Mouse (Mus musculus): ENCODE measurements around the gene Zfp318. TPM values are rescaled to one million over a fixed set of nuclear protein-coding genes. Genes with fewer than 3 reads are reported as not detected.
A peak's percentile ranks its signal among the peaks of the same experiment; 100 is the strongest.

The Zfp318 gene
- polyA plus RNA-seq (2017; shearing (Covaris generic)) = 1 to 10 TPM; 5.4 TPM

DNA sequence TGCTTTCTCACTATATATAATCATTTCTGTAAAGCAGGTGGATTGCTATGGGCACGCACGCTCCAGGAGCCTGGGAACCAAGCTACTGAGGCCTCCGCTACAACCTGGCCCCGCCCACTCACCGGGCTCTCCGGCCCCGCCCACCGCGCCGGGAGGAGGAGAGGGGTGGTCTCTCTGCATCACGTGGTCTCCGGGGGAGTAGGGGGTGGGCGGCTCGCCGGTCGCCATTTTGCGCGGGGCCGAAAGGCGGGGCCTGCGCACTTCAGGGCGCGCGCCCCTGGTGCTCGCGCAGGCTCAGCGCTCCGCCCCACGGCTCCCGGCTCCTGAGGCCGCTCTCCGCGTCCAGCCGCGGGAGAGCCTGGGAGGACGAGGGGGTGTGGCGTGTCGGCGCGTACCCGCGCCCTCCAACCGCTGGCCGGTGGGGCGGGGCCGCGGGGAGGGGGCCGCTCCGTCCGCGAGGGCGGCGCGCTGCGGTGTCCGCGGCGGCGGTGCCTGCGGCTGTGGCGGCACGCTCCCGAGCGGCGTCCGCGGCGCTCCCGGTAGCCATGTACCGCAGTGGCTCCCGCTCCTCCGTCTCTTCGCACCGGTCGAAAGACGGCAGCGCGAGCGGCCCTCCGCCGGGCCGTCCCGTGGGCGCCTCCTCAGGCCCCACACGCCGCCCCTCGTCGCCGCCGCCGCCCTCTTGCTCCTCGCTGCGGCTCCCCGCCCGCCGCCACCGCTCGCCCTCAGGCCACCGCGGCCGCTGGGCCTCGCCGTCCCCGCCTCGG lies at the start of gene Zfp318:
Gene Zfp318 (plus strand): TSS at position 438 of the 767 bp plus-strand sequence.
- peak; percentile 75 for ATAC-seq

DNA sequence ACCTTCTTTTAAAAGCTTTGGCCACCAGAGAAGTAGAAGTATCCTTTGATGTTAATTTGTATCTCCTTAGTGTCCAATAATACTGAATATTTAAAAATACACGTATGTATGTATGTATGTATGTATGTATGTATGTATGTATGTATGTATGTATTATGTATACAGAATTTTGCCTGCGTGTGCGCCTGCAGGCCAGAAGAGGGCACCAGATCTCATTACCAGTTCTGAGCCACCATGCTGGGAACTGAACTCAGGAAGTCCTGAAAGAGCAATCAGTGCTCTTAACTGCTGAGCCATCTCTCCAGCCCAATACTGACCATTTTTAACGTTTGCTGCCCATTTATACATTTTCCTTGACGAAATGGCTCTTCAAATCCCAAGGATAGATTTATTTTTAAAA lies 47.1 kb upstream of the Zfp318 start:
- ATAC-seq = no peak

GRCm38 (mm10) chr17:46341208-46341607 lies 42.3 kb upstream of the Zfp318 start:
- no peak for ATAC-seq

DNA sequence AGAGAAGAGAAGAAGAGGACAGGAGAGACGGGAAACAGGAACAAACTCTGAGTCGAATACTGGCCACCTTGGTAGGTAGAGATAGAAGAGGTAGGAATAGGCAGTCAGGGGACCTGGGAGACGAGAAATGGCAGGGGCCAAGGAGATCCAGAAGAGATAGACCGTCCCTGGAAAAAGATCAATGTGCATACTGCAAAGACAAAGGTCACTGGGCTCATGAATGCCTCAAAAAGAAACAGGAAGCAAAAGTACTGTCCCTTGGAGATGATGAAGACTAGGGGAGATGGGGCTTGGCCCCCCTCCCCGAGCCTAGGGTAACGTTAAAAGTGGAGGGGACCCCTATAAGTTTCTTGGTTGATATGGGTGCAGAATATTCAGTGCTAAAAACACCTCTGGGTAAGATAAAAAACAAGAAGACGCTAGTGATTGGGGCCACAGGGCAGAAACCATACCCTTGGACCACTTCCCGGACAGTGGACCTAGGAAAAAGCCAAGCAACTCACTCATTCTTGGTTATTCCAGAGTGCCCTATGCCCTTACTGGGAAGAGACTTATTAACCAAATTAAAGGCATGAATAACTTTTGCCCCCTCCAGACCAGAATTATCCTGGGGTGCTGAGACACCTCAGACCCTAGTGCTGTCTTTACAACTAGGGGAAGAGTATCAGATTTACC lies 32.4 kb upstream of the Zfp318 start:
- ATAC-seq = no peak

GRCm38 (mm10) chr17:46371783-46372182 lies 11.7 kb upstream of the Zfp318 start:
- ATAC-seq = peak; percentile 43

- no peak for ATAC-seq
Observed at GRCm38 (mm10) chr17:46378564-46378963, 5.0 kb upstream of the Zfp318 start.

- no peak for ATAC-seq
Observed at GRCm38 (mm10) chr17:46384061-46384801, 700 bp downstream of the Zfp318 start.

DNA sequence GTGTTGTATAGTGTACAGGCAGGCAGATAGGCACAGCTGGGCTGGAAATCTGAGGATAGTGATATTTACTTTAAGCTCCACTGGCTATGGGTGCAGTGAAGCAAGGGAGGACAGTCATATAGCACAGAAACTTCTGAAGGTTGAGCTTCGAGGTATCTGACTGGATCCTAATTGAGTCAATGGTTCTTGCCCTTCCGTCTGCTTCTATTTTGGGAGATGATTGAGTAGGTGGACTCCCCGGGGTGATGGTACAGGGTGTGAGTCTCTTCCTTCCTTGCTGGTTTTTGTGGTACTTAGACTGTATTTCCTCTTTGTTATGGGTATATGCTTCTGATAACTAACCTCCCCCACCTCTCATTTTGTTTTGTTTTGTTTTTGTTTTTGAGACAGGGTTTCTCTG lies 4.7 kb downstream of the Zfp318 start:
- peak; percentile 55 for ATAC-seq

DNA sequence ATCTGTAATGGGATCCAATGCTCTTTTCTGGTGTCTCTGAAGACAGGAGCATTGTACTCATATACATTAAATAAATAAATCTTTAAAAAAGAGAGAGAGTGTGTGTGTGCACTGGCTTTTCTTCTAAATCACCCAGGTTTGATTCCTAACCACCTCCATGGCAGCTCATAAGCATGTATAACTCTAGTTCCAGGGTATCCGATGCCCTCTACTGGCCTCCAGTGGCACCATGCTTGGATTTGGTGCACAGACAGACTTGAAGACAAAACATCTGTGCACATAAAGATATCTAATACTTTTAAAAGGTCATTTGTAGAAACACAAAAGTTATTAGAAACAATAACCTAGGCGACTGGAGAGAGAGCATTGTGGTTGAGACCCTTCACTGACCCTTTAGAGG lies 9.5 kb downstream of the Zfp318 start:
- peak; percentile 67 for ATAC-seq

DNA sequence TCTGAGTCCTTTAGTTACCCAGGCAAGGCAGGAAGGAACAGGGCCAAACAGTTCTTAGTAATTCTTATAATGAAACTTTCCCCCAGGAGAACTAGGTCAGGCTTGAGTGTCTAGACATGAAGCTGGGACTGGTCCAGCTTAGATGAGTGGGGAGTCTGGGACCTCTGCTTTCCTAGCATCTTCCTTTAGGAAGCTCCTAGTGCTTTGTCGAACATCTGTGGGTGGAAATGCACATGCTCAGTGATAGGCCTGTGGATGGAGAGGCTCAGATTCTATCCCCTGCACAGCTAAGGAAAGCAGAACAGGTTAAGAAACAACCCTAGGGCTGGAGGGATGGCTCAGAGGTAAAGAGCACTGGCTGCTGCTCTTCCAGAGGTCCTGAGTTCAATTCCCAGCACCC lies 11.1 kb downstream of the Zfp318 start:
- ATAC-seq = no peak

DNA sequence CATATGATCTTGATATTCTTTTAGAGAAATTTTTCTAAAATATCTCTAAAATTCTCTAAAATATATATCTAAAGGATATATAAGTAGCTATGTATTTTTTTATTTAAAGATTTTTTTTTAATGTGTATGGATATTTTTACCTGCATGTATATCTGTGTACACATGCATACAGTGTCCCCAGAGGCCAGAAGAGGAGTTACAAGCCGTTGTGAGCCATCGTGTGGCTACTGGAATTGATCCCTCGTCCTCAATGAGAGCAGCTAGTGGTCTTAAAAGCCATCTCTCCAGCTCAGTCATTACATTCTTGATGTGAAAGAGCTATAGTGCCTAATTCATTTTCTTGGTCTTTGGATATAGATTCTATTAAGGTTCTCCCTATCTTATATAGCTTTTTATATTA lies 24.9 kb downstream of the Zfp318 start:
- ATAC-seq = peak; percentile 32

- no peak for ATAC-seq
Observed at GRCm38 (mm10) chr17:46418628-46419027, 35.1 kb downstream of the Zfp318 start.

DNA sequence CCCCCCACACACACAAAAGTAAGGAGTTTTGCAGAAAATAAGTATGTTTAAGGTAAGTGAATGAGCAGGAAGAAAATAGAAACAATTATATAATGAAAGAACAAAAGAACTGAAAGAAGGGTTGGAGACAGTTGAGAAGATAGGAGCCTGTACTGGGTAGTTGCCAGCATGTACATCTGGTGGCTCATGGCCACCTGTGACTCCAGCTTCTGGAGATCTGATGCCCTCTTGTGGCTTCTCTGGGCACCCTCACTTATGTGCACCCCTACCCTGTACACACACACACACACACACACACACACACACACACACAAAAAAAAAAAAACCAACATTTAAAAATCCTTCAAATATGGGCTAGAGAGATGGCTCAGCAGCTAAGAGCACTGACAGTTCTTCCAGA lies 36.2 kb downstream of the Zfp318 start:
- no peak for ATAC-seq

DNA sequence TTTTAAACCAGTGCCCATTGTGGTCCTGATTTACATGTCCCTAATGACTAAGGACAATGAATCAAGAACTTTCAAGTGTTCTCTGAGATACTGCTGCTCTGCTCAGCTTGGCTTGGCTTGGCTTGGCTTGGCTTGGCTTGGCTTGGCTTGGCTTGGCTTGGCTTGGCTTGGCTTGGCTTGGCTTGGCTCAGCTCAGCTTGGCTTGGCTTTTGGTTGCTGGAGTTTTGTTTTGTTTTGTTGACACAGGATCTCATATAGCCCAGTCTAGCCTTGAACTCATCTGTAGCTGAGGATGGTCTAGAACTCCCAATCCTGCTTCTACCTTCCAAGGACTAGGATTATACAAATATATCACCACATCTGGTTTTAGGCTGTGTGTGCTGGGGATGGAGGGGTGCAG lies 43.0 kb downstream of the Zfp318 start:
- no peak for ATAC-seq

DNA sequence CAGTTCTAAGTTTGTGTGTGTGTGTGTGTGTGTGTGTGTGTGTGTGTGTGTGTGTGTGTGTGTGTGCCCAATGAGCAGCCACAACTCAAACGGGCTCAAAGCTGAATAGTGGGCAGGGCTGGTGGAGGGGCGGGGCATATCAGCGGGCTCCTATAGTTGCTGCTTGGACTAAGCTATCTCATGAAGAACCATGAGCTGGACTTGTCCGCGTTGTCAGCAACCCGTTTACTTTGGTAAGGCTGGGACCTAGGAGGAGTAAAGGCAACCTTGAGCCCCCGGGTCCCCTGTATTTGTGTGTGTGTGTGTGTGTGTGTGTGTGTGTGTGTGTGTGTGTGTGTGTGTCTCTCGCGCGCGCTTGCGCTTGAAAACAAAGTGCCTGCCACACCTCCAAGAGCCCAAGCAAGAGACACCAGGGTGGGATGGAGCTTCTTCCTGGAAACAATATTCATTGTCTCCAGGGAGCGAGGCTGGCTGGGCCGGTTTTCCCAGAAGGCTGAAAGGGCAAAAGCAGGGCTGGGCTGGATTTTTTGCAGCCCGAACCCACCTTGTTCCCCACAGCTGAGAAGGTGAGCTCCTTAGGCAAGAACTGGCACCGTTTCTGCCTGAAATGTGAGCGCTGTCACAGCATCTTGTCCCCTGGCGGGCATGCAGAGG lies 45.4 kb downstream of the Zfp318 start, which contains the start of gene Crip3:
Gene Crip3 (plus strand): TSS at position 166 of the 654 bp plus-strand sequence.
- no peak for ATAC-seq

DNA sequence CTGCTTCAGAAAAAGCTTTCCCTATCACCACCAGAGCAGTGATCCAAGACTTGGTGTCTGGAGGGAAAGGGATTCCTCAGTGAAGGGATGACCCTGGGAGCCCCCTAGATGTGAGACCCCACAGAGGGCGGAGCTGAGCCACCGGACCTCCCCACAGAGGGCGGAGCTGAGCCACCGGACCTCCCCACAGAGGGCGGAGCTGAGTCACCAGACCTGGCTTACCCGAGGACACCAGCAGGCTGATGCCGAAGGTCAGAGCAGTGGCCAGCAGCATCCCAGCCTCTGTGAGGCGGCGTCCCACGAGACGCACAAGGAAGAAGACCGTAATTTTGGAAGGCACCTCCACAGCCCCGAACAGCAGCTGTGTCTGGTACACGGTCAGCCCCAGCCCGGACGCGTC lies 50.1 kb downstream of the Zfp318 start:
- ATAC-seq = no peak

- ATAC-seq = no peak
Observed at GRCm38 (mm10) chr17:46436672-46437366, 53.3 kb downstream of the Zfp318 start.

- no peak for ATAC-seq
Observed at GRCm38 (mm10) chr17:46438298-46438873, 54.9 kb downstream of the Zfp318 start, which contains the start of gene Slc22a7. Slc22a7 (minus strand) TSS chr17:46438457.

DNA sequence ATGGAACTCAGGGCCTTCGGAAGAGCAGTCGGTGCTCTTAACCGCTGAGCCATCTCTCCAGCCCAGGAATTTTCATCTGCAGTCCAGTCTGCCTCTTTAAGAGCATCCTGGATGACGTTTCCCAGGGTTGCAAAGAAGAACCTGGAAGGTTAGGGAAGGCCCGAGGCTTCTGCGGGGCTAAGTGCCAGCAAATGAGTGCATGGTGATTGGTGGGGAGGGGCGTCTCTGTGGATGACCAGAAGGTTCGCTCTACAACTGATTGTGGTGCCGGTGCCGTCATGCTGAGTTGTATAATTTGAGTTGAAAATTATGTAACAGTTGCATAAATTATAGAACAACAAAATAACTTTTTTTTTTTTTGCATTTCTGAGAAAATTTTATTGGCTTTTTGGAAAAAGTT lies 55.6 kb downstream of the Zfp318 start:
- no peak for ATAC-seq

DNA sequence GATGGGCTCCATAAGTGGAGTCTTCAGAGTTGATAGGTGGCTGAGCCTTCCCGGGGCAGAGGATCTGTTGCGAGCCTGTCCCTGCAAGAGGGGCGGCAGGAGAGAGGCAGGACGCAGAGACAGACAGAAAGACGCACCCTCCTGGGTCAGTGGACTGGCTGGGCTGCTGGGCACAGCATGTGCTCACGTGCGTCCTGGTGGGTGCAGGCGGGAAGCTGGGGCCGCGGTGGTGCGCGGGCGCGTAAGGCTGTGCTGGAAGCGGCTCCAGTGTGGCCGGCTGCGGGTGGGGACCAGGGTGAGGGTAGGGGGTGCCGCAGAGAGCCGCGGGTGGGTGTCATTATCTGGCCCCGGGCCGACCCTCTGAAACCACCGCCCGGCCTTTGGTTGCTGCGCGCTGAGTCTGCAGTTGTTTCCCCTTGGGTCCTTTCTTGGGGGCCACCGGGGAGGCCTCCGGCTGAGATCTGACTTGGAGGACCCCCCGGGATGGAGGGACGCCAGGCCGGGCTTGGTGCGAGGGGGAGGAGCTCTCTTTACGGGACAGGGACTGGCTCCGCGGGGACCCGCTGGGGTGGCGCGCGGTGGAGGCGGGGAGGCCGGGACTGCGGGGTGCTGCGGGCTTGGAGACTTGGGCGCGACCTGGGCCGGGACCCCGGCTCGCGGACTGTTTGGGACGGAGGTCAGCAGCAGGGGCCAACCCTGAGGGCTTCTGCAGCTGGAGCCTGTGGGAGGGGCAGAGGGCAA lies 61.5 kb downstream of the Zfp318 start:
- no peak for ATAC-seq

DNA sequence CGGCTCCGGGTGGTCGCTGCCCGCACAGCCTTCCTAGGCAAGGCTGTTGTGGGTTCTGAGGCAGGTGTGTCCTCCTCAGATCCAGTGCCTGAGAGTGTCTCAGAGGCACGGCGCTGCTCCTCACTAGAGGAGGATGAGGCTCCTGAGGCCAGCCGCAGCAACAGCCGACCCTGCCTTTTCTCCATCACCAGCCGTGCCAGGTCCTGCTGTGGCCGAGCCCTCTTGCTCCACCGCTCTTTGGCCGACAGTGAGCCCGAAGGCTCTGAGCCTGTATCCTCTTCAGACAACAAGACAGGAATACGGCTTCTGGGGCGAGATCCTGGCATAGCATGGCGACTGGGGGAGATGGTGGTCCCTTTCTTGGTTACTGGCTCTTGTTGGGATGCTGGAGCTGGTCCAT lies 62.7 kb downstream of the Zfp318 start:
- ATAC-seq = no peak

All from activated CD4-positive, CD25-positive, alpha-beta regulatory T cell, adult 4 months (primary cell).